Mouse (Mus musculus) embryonic facial prominence, embryonic 13.5 days (tissue): ENCODE measurements at regions not wholly inside any gene's neighbourhood (a gene's known extent, or its start where the extent isn't known, plus 50 kb on each side); places are given as distances from the start of the nearest gene placed in this dataset.

ENCODE experiments used
- ATAC-seq: fragments of 200-750 bp; cut with Nextera tagmentation; 2 replicates; pipeline ENCODE4 v1.8.0; 2017; ENCODE audit warnings: low read depth; ENCODE audit not compliant: insufficient number of reproducible peaks, insufficient read depth, low FRiP score, low TSS enrichment
- H3K27ac ChIP-seq: fragments of 300-500 bp; sonication (generic); 2 replicates; pipeline ENCODE4 v1.5.1; 2015; ENCODE audit warnings: moderate library complexity, mild to moderate bottlenecking, inconsistent platforms
- H3K27me3 ChIP-seq: fragments of 300-500 bp; sonication (generic); 2 replicates; pipeline ENCODE4 v1.6.1; 2015; ENCODE audit warnings: mild to moderate bottlenecking, inconsistent platforms
- H3K36me3 ChIP-seq: fragments of 300-500 bp; sonication (generic); 2 replicates; pipeline ENCODE4 v1.6.1; 2015; ENCODE audit warnings: mild to moderate bottlenecking, inconsistent platforms
- H3K4me1 ChIP-seq: fragments of 300-500 bp; sonication (generic); 2 replicates; pipeline ENCODE4 v1.6.1; 2015; ENCODE audit warnings: inconsistent platforms
- H3K4me2 ChIP-seq: fragments of 300-500 bp; sonication (generic); 2 replicates; pipeline ENCODE4 v1.6.1; 2015; ENCODE audit warnings: moderate library complexity, mild to moderate bottlenecking, inconsistent platforms
- H3K4me3 ChIP-seq: fragments of 300-500 bp; sonication (generic); 2 replicates; pipeline ENCODE4 v1.5.1; 2015; ENCODE audit warnings: mild to moderate bottlenecking, inconsistent platforms
- H3K9ac ChIP-seq: fragments of 300-500 bp; sonication (generic); 2 replicates; pipeline ENCODE4 v1.6.1; 2015; ENCODE audit warnings: mild to moderate bottlenecking, inconsistent platforms
- H3K9me3 ChIP-seq: fragments of 300-500 bp; sonication (generic); 2 replicates; pipeline ENCODE4 v1.6.1; 2016; ENCODE audit warnings: inconsistent platforms
- WGBS: fragments of 180-500 bp; shearing (Covaris S2); methylation state at CpG from one replicate; pipeline ENCODE4 v1.1.7; 2015; ENCODE audit warnings: mixed read lengths; 5-methylcytosine and 5-hydroxymethylcytosine counted together

DNA sequence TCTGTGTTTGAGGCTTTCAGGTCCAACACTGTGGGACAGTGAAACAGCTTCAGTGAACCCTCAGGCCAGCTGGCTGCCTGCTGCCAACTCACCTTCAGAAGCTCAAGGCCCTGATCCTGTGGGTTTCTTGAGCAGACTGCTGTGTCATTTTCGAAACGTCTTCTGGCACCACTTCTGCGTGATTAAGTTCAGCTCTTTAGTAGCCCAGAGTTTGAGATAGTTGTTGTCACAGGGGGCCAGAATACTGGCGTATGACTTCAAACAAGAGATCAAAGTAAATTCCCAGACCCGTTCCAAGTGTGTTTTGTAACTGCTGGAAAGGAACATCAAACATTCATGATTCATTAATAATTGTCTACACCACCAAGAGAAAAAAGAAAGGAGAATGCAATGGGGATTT lies 236.9 kb downstream of the Snx13 start:
- Histone ChIP-seq H3K27ac (no peak overlapping the region), H3K4me2 (no peak overlapping the region), H3K9ac (no peak overlapping the region), H3K36me3 (no peaks in the 10 kb centered on the region), H3K9me3 (no peaks in the 10 kb centered on the region), H3K4me3 (no peak overlapping the region), H3K27me3 (no peaks in the 10 kb centered on the region; the same call in 1 of the 2 replicates), H3K4me1 (peaks cover 10% of the 10 kb centered on the region; the same call in 1 of the 2 replicates)
- WGBS = 58% methylated on average over 5 of the region's 5 CpGs
- ATAC-seq = no peak

DNA sequence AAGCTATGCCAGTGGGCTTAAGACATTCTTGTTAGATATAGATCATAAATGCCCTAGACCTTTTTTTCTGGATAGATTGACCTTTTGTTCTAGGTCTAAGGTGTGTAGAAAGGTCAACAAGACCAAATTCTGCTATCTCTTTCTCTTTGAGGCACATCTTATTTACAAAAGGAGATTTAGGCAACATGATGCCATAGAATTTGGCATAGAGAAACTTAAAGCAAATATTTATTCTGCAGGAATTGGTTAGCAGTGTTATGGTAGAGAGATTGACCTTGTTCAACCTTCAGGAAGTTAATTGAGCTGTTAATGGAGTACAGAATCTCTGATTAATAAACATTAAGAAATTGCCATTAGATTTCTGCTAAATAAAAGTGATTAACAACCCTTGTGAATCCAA lies 236.4 kb downstream of the Snx13 start:
- no peak overlapping the region for H3K4me2 ChIP-seq
- H3K9me3 ChIP-seq = no peaks in the 10 kb centered on the region
- no peak overlapping the region for H3K4me3 ChIP-seq
- H3K4me1 ChIP-seq = peaks cover 10% of the 10 kb centered on the region; the same call in 1 of the 2 replicates
- no peak overlapping the region for H3K9ac ChIP-seq
- ATAC-seq = no peak
- H3K27ac ChIP-seq = no peak overlapping the region
- no peaks in the 10 kb centered on the region; the same call in 1 of the 2 replicates for H3K27me3 ChIP-seq
- H3K36me3 ChIP-seq = no peaks in the 10 kb centered on the region

DNA sequence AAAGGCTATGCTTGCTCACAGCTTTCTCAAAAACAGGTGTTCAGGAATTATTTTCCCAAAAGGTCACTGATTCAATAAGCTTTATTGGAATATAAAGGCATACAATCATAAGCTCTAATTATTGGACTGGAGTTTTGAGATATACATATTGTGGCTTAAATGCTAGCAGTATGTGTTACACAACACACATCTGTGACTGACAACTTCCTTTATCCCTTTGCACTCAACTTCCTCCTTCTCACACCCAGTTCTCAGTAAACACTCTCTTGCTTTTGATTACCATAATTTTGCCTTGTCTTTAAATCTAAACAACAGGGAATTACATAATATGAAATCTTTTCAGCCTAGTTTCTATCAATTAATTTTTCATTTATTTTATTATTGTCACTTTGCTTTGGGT lies 222.5 kb downstream of the Snx13 start:
- peaks cover 14% of the 10 kb centered on the region for H3K4me1 ChIP-seq
- no peak overlapping the region for H3K4me3 ChIP-seq
- no peaks in the 10 kb centered on the region for H3K36me3 ChIP-seq
- no peak overlapping the region for H3K4me2 ChIP-seq
- no peaks in the 10 kb centered on the region for H3K27me3 ChIP-seq
- no peak overlapping the region for H3K27ac ChIP-seq
- no peaks in the 10 kb centered on the region for H3K9me3 ChIP-seq
- H3K9ac ChIP-seq = no peak overlapping the region
- no peak for ATAC-seq

DNA sequence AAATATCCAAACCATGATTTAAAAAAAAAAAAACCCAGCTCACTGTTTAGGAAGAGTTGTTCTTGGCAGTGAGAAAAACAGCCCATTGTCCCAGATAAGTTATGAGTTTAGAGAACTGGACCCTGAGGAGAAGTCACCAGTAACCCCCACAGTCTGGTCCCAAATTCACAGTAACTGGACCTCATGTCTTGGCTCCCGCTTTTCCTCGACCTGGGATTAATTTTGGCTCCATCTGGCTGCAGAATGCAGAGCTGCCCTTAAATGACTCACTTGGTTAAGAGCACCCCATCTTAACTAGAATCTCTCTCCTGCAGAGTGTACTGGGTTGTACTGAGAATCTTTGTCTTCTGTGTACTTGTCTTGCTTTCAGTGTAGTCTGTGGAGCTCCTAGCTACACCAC lies 221.0 kb downstream of the Snx13 start:
- Histone ChIP-seq H3K4me1 (peaks cover 14% of the 10 kb centered on the region), H3K9me3 (no peaks in the 10 kb centered on the region), H3K36me3 (no peaks in the 10 kb centered on the region), H3K27ac (no peak overlapping the region), H3K27me3 (no peaks in the 10 kb centered on the region), H3K4me3 (no peak overlapping the region), H3K9ac (no peak overlapping the region), H3K4me2 (no peak overlapping the region)
- 48% methylated on average over 2 of the region's 2 CpGs for WGBS
- no peak for ATAC-seq

- H3K36me3 ChIP-seq = no peaks in the 10 kb centered on the region
- no peak overlapping the region for H3K4me3 ChIP-seq
- peaks cover 14% of the 10 kb centered on the region for H3K4me1 ChIP-seq
- H3K4me2 ChIP-seq = 0 out of 2 replicates have a peak overlapping the region, but pooled peaks have one; percentile 2
- H3K9me3 ChIP-seq = no peaks in the 10 kb centered on the region
- WGBS = 49% methylated on average over 6 of the region's 6 CpGs
- no peak overlapping the region for H3K9ac ChIP-seq
- no peak overlapping the region for H3K27ac ChIP-seq
- ATAC-seq = no peak
- H3K27me3 ChIP-seq = no peaks in the 10 kb centered on the region
Observed at GRCm38 (mm10) chr12:35267023-35267654, 220.2 kb downstream of the Snx13 start.

DNA sequence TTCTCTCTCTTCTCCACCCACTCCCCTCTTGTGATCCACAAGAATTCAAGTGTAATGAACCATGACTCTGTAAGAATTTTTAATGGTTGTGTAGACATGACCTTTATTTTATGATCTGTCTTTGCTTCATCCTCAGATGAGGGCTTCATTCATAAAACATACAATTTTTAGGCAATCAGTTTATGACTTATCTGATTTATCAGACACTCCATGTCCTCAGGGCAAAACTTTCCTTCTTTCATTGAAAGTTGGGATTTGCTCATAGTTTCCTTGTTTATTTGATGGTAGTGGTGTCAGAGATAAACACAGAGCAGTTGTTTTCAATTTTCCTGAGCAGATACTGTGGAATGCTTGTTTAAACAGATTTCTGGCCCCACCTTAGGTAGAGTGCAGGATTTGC lies 212.8 kb downstream of the Snx13 start:
- H3K27ac ChIP-seq = no peak overlapping the region
- H3K27me3 ChIP-seq = no peaks in the 10 kb centered on the region
- no peaks in the 10 kb centered on the region for H3K4me1 ChIP-seq
- H3K9ac ChIP-seq = no peak overlapping the region
- H3K36me3 ChIP-seq = no peaks in the 10 kb centered on the region
- ATAC-seq = no peak
- H3K4me3 ChIP-seq = no peak overlapping the region
- no peak overlapping the region for H3K4me2 ChIP-seq
- H3K9me3 ChIP-seq = no peaks in the 10 kb centered on the region

DNA sequence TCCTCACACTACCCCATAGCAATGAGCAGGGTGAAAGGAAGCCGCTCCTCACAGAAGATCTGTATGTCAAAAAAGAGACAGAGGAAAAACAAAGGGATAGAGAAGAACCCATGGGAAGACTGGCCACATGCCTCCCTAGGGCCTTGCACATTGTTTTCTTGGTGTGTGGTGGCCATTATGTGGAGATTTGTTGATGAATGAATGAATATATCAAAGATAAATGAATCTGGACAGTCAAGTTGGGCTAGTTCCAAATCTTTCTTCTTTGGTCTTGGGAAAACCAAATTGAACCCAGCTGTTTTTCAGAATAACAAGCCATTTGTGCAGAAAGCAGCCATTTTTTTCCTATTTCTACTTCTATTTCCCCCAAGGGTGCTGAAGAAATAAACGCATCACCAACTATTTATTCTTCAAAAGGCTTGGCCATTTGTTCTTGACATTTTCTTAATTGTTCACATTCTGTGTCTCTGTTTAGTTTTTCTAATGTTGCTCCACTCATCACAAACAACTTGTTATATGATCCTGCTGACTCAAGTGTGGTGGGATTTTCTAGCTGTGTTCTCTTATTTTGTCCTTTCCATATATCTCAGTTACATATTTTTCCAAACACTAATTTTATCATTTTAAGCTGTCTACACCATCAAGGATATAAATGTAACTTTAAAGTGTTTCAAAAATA lies 208.9 kb downstream of the Snx13 start:
- no peak for ATAC-seq
- H3K27ac ChIP-seq = no peak overlapping the region

DNA sequence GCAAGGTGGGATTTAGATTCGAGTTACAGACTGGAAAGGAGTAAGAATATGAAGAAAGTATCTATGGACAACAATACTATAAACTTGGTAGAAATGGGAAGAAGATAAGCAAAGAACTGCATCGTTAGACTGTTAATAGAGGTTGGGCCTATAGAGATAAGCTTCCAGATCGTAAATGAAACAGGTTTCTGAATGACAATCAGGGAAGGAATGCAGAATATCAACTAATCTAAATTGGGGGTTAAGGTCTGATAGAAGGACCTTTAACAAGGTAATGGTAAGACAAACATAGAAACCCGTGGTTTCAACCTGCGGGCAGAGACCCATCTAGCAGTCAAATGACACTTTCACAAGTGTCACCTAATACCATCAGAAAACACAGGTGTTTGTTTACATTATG lies 201.5 kb downstream of the Snx13 start:
- H3K36me3 ChIP-seq = no peaks in the 10 kb centered on the region
- ATAC-seq = no peak
- no peak overlapping the region for H3K4me2 ChIP-seq
- no peaks in the 10 kb centered on the region for H3K9me3 ChIP-seq
- WGBS = 77% methylated on average over 5 of the region's 5 CpGs
- H3K4me3 ChIP-seq = no peak overlapping the region
- H3K27ac ChIP-seq = no peak overlapping the region
- H3K4me1 ChIP-seq = no peaks in the 10 kb centered on the region
- H3K9ac ChIP-seq = no peak overlapping the region
- no peaks in the 10 kb centered on the region for H3K27me3 ChIP-seq

More for the DNA sequence above, 208.9 kb downstream of the Snx13 start:
- Histone ChIP-seq H3K9me3 (no peaks in the 10 kb centered on the region), H3K36me3 (no peaks in the 10 kb centered on the region), H3K4me2 (no peak overlapping the region), H3K4me3 (no peak overlapping the region), H3K9ac (no peak overlapping the region), H3K27me3 (no peaks in the 10 kb centered on the region), H3K4me1 (no peaks in the 10 kb centered on the region)
- WGBS = 49% methylated on average over 2 of the region's 2 CpGs

DNA sequence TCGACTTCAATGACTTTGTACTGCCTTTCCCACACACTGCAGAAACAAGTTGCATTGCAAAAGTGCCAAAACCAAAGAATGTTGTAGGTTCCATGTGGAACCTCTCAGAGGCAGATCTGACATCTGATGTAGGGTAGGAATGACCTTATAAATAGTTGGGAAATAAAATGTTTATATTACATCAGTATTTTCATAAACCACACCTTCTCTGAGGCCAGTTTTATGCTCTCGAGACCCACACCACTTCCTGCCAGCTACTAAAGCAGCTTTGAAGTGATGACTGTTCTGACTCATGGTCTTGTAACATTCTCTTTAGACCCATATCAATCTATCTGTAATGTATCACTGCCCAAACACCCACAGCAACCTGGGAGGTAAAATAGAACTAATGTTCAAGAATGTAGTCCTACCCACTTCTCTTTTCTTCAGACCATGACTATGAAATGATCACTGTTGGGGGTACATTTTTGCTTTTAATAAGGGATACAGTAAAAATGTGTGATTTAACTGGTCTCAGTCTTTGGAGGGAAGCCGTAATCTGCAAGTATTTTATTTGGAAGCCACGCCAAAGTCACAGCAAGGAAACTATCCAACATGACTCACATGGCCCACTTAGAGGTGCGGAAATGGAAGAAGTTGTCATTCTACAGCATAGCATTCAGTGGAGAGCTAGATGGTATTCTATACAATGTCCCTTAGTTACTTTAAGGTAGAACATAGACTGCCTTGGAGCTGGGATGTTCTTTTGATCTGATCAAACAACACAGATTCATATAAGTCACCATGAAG lies 199.4 kb downstream of the Snx13 start:
- 82% methylated on average over 5 of the region's 5 CpGs for WGBS
- H3K4me3 ChIP-seq = no peak overlapping the region
- H3K9me3 ChIP-seq = no peaks in the 10 kb centered on the region
- no peaks in the 10 kb centered on the region for H3K4me1 ChIP-seq
- no peak overlapping the region for H3K9ac ChIP-seq
- H3K27me3 ChIP-seq = no peaks in the 10 kb centered on the region
- H3K4me2 ChIP-seq = no peak overlapping the region
- H3K27ac ChIP-seq = no peak overlapping the region
- no peaks in the 10 kb centered on the region for H3K36me3 ChIP-seq
- ATAC-seq = no peak

GRCm38 (mm10) chr12:35232322-35232673 lies 185.3 kb downstream of the Snx13 start:
- Histone ChIP-seq H3K4me2 (no peak overlapping the region), H3K4me3 (no peak overlapping the region)
- ATAC-seq = no peak

DNA sequence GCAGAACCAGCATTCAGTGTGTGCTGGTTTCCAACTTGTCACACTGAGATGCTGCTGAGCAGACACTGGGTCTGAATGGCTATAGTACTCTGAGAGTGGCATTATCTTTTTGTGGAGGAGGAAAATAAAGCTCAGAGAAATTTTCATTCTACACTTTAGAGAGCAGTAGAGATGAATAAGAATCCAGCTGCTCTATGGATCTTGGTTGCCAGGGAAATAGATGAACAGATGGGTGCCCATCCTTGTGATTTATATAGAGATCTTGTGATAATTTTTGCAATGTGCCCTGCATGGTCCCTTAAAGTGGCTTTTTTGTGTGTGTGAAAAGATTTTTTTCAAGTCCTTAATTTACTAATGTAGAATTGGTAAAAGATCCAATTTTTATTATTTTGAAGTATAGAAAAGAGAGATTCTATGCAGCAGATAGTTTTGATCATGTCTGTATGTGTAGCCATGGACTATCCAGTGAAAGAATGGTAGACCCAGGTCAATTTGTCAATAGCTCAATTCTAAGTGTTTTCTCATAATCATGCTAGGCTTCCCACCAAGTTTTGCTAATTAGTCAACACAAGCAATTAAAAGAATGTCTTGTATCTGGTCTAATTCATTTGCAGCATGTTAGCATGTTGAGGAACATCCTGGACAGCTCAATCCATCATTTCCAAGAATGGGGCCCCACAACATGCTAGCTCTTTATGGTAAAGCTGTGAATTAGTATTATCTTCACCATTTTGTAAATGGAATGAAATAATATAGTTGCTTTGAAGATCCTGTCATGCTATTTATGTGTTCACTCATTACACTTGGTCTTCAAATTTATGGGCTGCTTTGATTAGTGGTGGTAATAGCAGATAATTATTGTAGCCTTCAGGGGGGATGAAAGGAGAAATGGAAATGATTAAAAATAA lies 184.7 kb downstream of the Snx13 start:
- no peaks in the 10 kb centered on the region for H3K9me3 ChIP-seq
- no peak overlapping the region for H3K4me3 ChIP-seq
- H3K4me1 ChIP-seq = no peaks in the 10 kb centered on the region
- H3K9ac ChIP-seq = no peak overlapping the region
- ATAC-seq = no peak
- no peak overlapping the region for H3K4me2 ChIP-seq
- H3K36me3 ChIP-seq = no peaks in the 10 kb centered on the region
- H3K27ac ChIP-seq = no peak overlapping the region
- no peaks in the 10 kb centered on the region for H3K27me3 ChIP-seq

More at GRCm38 (mm10) chr12:35232322-35232673, 185.3 kb downstream of the Snx13 start:
- no peaks in the 10 kb centered on the region for H3K4me1 ChIP-seq
- H3K9me3 ChIP-seq = no peaks in the 10 kb centered on the region
- 58% methylated on average over 2 of the region's 2 CpGs for WGBS
- no peak overlapping the region for H3K9ac ChIP-seq
- H3K27ac ChIP-seq = no peak overlapping the region
- no peaks in the 10 kb centered on the region for H3K36me3 ChIP-seq
- no peaks in the 10 kb centered on the region for H3K27me3 ChIP-seq
